Mouse (Mus musculus): ENCODE measurements at regions not wholly inside any gene's neighbourhood (a gene's known extent, or its start where the extent isn't known, plus 50 kb on each side); places are given as distances from the start of the nearest gene placed in this dataset.

DNA sequence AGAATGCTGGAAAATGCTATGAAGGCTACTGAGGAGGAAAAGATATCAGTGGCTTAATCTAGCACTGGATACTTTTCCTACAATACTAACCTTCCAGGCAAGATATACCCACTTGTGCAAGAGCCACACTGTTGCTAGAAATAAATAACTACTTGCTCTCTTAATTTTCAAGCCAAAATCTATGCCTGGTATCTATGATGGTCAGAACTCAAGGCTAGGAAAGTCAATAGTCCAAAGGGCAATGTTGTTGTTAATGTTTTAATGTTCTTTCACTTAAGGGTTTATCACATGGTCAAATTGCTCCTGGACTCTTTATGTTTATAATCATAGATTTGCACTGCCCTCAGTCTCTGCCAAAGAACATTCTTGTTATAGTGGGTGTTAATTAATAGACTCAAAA, 533.5 kb downstream of the Kcnj2 start:
- peak; percentile 31 for DNase-seq

DNA sequence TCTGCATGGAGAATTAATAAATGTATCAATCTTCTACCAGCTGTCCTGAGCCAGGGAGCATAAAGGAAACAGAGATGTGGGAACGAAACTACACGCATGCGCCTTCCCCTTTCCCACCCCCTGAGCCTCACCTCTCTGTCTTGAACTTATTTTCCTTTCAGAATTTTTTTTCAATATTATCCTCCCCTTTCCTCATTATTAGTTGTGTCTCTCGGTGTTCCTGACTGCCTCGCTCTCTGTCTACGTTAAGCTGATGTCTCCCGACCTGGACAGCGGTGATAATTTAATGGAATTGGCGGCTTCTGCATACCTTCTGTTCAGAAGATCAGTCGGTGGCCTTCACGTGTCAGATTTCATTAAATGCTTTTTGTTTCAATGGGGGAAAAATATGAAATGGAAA, 539.2 kb downstream of the Kcnj2 start:
- DNase-seq = no peak

DNA sequence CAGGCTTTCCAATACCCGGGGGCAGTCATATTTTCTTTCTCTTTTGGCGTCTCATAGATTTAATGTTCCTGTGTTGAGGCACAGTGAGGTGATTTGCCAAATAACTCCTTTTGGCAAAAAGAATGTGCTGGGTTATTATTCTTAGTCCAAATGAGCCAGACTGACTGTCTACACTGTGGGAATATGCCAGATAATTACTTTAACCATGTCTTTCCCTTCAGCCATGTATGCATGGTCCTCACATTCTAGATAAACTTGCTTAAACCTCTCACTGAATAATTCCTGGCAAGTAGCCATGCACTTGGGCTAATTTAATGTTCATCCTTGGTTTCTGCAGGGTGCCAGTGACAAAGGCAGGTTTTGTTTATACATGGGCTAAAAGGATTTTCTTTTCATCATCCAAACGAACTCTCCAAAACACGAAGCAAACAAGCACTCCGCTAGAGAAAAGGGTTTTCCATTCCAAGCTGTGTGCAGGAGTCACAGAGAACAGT, 544.6 kb downstream of the Kcnj2 start:
- DNase-seq = no peak

DNA sequence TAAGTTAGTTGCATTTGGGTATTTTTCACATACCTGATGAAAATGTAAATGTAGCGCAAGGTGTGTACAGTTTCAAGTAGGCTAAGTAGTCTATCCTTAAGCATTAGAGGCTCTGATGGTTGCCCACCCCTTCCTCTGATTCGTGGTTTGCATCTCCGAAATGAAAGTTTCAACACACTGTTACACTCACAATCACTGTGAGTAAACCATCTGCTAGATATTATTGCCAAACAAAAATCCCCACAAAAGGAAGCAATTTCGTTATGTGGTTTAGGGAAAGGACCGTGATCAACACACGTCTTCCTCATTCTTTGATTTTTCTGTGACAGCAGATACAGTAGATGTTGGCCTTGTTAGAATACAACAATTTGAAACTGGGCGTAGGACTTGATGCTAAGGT, 577.6 kb downstream of the Kcnj2 start:
- DNase-seq = no peak

DNA sequence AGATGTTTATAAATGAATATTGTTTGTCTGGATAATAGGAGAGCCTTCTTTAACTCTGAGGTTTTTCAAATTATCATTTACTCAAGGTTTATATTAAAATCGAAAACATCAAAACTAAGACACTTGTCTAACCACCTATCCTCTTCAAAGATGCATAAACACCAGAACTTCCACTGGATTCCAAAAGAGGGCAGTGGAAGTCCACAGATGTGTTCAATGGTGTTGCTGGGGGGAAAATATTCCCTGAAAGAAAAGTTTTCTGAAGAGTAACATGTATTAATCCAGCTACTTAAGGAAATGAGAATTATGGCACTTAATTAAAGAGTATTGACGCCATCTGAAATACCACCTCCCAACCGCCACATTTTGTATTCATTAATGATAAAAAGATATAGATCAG, 586.9 kb downstream of the Kcnj2 start:
- peak; percentile 2 for DNase-seq

DNA sequence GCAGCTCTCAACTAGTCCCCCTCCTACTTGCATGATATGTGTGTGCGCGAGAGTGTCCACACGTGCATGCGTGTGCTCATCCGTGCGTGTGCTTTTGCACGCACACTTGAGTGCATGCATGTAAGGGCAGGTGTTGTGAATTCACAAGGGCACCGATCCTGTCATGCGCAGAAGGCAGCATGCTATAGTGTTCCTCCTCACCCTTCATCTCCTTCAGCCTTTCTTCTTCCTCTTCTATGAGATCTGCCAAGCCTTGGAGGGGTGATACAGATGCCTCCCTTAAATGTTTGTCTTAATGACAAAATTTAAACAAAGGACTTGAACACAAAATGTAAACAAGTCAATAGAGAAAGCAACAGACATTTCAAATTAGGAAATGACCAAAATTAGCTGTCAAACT, 591.8 kb downstream of the Kcnj2 start:
- DNase-seq = no peak

DNA sequence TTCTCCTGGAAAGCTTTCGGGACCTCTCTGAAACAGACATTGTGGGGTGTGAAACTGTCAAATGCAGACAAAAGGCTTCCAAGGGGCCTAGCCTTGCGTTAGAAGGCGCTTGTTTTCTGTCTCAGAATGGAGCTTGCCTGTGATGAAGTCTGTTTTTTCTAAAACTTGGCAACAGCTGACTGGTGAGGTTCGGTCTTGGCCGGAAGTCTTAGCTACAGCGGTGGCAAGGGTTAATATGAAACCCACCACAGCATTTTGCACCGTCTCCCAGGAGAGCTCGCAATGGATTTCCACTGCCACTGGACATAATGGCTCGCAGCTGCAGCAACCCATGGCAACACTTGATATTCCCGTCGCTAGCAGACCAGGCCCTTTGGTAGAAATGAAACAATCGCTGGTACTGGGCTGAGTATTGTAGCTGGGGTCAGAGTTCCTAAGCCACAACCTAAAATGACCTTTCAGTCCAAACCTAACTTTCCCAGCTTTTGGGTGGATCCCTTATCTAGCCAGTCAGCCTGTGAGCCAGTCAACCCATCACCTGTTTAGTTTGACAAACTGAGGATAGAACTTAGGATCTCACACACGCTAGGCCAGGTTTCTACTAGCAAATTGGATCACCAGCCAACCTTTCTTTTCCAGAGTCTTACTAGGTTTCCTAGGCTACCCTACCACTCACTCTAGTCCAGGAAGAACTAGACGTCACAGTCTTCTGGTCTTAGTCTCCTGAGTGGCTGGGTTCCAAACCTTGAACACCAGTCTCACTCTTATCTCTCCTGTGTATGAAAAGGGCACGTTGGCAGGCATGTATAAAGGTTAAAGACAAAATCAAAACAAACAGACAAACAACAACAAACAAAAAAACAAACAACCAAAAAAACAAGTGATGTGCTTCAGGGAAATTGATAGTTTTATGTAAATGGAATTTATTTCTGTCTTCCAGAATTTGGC, 592.7 kb downstream of the Kcnj2 start:
- DNase-seq = no peak

DNA sequence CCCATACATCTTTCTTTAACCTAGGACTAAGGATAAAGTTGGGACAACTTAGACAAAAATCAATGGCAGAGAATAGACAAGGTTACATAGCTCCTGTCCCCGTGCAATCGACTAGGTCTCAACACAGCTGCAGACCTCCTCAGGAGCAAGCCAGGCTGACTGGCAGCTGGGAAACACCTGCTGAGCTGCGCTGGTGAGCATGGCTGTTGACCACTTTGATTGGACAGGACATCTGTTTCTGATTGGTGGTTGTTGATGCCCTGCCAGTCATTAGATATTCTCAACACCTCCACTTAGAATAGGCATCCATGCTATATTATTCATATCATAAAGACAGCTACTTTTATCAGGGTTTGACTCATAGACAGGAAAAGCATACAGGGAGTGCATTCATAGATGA, 597.3 kb downstream of the Kcnj2 start:
- DNase-seq = no peak

DNA sequence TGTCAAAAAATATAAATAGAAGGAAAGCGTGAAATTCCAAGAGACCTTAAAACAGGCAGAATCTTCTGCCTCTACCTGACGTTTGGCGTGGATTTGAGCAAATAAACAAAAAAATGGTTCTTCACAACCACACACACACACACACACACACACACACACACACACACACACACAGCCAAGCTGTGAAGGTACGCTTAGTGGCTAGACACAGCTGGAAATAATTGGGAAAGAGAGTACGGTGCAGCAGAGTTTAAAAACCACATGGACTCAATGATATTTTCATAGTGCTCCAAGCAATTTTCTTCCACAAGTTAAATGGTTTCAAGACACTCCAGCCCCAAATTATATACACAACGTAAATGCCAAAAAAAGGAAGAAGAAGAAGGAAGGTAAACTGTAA, 600.4 kb downstream of the Kcnj2 start:
- DNase-seq = no peak

DNA sequence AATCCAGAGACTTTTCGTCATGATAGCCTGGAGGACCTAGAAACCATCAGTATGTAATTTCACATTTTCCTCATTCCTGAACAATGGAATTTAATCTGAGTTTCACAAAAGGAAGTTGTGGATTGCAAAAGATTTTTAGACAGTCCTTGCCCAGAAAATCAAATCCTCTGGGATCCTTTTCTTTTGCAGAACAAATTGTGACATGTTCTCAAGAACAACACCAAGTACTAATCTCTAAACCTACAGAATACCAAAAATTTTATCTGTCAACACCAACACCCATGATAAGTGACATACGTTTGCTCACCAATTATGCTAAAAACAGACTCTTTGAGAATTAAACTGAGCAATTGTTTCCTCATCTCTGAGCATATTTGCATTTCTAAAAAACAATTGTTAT, 605.9 kb downstream of the Kcnj2 start:
- DNase-seq = no peak

DNA sequence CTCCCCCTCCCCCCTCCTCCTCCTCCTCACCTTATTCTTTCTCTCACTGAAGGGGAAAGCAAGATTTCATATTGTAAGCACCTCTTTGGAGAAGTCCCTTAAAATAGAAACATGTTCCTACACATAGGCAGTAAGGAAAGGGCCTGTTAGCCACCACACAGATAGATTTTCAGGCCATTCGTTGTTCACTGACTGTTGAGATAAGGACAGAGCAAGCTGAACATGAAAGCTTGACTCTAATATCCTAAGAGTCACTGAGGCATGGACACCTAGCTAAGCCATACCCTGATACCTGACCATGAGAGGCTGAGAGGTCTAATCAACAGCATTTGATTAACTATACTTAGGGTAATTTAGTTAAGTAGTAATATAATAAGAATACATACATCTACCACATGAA, 609.7 kb downstream of the Kcnj2 start:
- DNase-seq = no peak

DNA sequence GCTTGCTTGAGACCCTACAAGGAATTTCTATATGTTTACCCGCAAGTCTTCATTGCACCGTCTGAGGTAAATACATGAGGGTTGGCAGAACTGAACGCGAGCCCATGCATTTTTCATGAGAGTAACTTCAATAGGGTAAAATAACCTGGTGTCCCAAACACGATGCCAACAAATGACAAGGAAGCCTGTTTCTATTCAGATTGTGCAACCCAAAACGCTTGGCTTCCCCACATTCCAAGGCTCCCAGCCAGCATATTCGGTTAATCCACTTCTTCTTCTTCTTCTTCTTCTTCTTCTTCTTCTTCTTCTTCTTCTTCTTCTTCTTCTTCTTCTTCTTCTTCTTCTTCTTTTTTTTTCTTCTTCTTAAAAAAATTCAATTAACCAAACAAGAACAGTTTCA, 616.4 kb downstream of the Kcnj2 start:
- no peak for DNase-seq

DNA sequence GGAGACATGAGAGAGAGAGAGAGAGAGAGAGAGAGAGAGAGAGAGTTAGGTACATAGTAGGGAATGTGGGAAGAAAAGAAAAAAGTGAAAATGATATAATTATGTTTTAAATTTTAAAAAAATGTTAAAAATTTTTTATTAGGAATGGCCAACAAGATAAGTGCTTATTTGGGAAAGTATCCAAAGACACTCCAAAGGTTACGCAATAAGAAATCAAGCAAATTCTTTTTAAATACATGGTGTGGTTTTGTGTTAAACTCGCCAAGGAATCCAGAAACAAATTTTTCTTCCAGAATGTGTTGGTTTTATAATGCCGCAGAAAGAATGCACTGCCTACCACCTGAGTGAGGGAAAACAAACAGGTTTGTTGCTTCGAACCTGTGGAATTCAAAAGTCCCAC, 617.9 kb downstream of the Kcnj2 start:
- DNase-seq = no peak

DNA sequence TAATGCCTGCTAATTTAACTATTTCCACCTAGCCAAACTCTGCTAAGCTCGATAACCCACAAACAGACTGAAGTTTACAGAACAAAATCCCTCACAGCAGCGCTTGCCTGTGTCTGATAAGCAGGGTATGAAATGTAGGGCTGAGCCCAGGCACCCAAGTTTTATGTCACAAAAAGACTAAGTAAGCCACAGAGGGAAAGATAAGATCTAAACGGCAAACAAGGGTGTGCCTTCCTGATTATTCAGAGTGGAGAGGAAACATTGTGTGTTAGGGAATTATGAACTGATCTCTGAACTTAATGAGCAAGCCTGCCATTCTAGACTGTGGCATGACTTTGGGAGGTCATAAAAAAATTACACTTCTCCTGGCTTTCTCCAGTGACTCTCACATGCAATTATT, 621.8 kb downstream of the Kcnj2 start:
- DNase-seq = no peak

DNA sequence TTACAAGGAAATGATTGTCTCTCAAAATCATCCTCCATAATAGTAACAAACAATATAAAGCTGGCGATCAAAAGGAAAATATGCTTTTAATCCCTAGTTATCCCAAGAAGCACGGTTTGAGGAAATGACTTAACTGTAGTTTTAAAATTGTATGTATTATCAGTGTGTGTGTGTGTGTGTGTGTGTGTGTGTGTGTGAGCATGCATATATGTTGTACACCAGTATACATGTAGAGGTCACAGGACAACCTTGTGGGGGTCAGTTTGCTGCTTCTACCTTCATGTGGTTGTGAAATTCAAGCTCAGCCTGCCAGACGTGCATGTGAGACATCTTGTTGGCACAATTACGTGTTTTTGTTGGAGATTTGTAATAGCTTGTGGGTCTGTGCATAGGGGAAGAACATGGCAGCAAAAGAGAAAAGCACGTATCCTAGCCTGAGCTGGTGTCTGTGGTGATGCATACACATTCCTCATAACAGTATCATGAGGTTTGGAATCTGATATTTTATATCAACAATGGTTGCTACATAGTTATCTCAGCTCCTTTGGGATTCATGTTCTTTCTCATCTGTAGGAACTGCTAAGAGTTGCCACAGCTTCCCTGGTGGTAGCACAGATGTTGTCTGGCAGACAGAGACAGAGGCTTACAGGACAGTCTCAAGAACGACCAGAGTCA, 622.4 kb downstream of the Kcnj2 start:
- DNase-seq = no peak

DNA sequence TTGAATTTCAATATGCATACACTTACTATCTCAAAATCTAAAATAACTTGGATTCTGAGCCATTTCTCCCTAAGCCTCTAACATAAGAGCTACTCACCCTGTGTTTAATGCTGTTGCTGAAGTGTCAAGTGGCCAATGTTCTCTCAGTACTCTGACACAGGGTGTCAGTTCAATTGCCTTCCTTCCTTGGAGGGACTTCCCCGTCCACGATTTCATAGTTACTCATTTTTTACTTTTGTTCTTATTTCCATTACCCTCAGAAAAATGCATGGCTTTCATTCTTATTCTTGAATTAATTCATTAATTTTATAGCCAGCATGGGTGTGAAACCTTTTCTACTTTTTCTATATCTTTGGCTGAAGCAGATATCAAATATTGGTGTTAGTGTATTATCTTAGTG, 623.9 kb downstream of the Kcnj2 start:
- DNase-seq = no peak

DNA sequence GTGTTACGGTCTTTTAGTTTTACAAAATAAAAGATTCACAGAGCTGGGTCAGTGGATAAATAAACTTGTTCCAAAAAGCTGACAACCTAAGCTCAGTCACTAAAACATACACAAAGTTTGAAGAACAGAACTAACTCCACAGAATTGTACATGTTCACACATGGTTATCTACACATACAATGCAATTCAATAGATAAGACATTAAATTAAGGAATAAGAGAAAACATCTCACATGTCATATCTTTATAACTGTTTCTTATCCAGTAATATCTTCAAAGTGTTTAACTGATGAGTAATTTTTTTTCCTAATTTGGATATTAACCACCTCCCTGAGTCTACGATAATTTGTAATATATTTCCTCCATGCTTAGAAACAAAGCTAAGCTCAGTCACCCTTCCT, 625.5 kb downstream of the Kcnj2 start:
- no peak for DNase-seq

DNA sequence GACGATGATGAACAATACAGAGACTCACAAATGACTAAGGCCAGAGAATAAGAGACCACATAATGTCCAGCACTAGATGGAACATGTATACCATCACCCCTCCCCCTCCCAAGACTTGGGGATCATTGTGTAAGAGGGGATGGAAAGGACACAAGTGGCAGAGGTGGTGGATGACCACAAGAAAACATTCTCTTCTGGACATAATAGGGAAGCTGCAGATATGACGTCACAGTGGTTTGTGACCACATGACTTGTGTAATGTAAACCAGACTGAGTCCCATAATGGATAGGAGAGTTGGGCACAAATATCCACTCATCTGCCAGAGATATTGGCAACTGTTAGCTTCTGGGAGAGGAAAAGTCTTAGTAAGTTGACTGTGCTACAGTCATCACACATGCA, 630.7 kb downstream of the Kcnj2 start:
- DNase-seq = no peak

DNA sequence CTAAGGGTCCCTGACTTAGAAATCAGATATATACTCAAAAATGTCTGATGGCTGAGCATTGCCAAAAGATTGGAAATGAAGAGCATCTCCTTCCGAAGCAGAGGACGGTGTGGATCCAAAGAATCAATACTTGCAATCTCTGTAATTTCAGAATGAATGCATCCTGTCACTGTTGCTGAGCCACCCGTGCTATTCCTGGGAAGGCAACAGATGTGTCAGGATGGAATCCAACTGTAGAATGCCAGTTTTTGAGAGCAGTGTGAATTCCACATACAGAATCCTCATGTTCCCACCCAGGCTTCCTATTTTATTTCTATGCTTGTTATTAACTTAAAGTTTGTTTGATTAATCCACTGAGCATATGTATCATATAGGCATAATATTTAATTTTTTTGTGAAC, 633.9 kb downstream of the Kcnj2 start:
- no peak for DNase-seq

DNA sequence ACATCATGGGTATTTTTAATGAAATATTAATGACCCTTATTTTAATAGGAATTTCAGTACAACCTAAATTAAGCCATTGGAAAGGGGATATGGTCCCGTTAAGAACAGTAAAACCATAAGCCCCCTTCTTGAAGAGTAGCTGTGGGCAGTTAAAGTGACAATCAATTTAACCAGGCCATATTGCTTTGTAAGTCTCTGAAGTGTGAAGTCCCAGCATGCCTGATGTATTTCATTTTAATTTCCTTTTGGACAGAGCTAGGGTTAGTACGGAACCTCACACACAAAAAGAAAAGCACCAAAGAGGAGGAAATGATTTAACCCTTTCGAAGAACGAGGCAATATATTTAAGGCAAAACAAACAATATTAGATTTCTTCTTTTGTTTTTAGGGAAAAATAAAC, 640.9 kb downstream of the Kcnj2 start:
- DNase-seq = no peak

DNA sequence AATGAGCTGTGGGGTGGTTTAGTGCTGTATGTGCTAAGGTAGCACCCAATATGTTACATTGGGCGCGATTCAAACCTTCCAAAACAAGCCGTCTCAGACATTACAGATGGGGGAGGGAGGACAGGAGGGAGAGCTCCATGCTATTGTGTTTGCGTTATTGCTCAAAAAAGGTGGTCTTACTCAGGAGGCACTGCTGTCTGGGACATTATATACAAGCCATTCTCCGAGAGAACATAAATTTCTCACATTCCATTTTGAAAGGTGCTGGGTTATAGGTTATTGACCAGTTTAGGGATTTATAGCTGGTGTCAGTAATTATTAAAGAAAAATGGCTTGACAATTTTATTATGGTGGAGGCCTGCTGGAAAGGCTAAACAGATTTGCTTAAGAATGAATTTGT, 649.4 kb downstream of the Kcnj2 start:
- DNase-seq = no peak

DNA sequence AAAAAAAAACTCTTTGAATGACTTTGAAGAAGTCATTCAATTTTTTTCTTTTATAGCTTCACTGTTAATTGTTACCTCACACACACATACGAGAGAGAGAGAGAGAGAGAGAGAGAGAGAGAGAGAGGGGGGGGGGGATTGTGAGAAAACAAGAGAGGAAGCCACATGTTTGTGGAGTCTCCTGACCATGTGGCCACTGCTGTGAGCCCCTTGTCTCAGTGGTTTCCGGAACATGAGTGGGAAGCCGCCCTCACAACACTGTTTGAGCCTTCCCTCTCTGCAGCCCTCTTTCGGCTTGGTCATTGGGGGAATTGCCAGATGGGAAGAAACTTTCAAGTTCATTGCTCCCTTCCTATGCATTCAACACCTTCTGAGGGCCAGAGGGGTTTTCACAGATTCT, 656.3 kb downstream of the Kcnj2 start:
- no peak for DNase-seq

DNA sequence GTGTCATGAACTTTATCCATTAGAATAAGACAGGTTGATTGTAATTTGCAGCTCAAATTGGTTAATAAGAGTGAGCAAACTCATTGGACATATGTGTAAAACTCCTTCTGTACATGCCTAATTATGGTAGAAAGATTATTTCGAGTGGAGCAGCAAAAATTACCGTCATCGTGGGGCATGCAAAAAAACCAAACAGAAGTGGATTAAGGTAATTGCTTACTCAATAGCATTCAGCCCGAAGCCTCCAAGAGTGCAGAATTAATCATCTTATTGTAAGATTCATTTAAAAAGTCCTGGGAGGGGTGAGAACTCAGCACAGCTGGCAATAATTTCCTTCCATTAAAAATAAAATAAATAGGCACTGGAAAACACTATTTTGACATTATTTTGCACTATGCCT, 662.2 kb downstream of the Kcnj2 start:
- no peak for DNase-seq

DNA sequence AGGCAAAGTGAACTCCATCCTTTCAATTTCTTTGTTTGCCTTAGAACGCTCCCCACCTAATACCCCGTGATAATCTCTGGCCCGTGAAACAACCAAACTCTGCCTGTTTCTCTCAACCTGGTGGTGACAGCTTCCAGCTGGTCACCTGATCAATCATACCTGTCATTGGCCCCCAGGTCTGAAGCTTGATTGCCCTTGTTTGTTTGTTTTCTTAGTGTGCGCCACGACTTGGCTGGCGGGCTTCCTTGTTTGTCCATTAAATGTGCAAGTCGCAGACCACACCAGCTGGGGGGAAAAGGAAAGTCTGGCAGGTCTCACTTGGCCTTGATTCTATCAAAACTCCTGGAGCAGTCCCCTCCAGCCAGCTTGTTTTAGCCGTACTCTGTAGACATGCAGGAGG, 666.1 kb downstream of the Kcnj2 start:
- no peak for DNase-seq
